Mouse (Mus musculus): Measurements from ENCODE around the gene Nop16. TPM values are rescaled to one million over a fixed set of nuclear protein-coding genes. Genes with fewer than 3 reads are reported as not detected.

Nop16 gene
- polyA plus RNA-seq, 1 experiment: 26.0 TPM

DNA sequence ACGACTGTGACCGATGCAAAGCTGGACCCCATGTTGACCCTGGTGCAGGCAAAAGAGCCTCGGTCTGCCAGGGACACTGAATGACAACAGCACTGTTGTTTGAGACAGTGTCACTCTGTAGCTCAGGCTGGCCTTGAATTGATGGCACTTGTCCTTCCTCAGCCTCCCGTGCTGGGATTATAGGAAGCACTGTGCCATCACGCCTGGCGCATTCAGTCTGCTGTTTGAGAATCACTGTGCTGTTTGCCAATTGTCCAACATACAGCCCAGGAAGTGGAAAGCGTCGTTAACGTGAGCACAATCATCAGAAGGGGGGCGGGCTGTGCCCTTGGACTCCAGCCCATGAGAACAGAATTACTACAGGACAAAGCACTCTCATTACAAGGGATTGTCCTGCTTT, 7.8 kb downstream of the Nop16 start:
- H3K27ac ChIP-seq (ENCODE audit: insufficient read depth, low read length): no peak overlapping the region
- no peak overlapping the region for H3K4me3 ChIP-seq (ENCODE audit: insufficient read depth, low read length)
- TF ChIP-seq CTCF (IDR thresholded peaks at IDR 0.05; ENCODE audit: extremely low read depth, insufficient read depth, low read length) (no peak), POLR2A (IDR thresholded peaks at IDR 0.05; ENCODE audit: extremely low read depth, insufficient read depth, low read length) (0 out of 2 replicates have a peak, but pooled peaks have one; percentile 7)
- no peaks in the 10 kb centered on the region for H3K4me1 ChIP-seq (ENCODE audit: control insufficient read depth, insufficient read depth, low read length)

DNA sequence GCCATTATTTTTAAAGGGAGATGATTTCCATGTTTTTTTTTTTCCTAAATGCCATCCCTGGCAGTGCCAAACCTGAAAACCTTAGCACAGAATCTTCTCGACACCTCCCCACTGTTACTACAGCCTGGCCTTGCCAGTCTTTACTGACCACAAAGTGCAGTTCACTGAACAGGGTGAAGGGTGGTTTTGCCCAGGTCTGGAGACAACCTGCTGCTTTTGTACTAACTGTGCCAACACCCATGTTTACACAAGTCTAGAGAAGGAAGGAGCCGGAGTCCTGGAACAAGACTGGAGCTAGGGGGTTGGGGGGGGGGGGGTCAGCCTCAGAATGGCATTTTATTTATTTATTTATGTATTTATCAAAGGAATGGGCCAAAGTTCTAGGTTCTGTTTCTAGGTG, 8.5 kb downstream of the Nop16 start:
- H3K27ac ChIP-seq (ENCODE audit: insufficient read depth, low read length): no peak overlapping the region
- no peaks in the 10 kb centered on the region for H3K4me1 ChIP-seq (ENCODE audit: control insufficient read depth, insufficient read depth, low read length)
- no peak overlapping the region for H3K4me3 ChIP-seq (ENCODE audit: insufficient read depth, low read length)
- TF ChIP-seq CTCF (IDR thresholded peaks at IDR 0.05; ENCODE audit: extremely low read depth, insufficient read depth, low read length) (no peak), POLR2A (IDR thresholded peaks at IDR 0.05; ENCODE audit: extremely low read depth, insufficient read depth, low read length) (no peak)

DNA sequence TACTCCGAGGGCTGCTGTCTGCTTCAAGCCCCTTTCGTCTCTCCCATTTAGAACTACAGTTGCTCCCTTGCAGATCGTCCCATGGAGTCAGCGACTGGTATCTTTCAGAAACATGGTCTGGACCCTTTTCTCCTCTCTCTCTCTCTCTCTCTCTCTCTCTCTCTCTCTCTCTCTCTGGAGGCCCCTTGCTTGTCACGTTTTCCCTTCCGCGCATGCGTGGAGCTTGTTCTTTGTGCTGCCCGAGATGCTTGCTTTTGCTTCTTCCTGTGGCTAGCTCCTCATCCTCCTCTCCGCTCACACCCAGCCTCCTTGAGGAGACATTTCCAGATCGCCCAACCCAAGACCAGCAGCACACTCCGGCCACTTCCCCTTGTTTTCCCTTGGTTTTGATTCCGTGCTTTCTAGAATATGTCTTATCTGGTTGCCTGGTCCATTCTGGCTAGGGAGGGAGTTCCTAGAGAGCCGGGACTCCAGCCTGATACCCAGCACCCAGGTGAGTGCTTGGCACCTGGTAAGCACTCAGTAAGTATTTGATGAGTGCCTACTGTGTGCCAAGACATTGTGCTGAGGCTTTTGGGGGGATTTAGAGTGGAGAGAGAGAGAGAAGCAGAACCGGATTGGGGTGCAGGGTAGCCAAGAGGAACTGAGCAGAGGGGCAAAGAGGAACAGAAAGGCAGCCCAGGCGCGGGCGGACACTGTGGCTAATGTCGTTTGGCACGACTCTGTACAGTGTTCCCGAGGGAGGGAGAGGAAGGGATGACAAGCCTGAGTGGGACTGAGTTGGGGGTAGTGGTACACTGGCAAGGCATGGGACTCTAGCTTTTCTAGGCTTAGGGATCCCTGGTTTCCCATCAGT, 12.0 kb downstream of the Nop16 start:
- H3K4me3 ChIP-seq (ENCODE audit: insufficient read depth, low read length): no peak overlapping the region
- H3K4me1 ChIP-seq (ENCODE audit: control insufficient read depth, insufficient read depth, low read length): no peaks in the 10 kb centered on the region
- TF ChIP-seq CTCF (IDR thresholded peaks at IDR 0.05; ENCODE audit: extremely low read depth, insufficient read depth, low read length) (no peak), POLR2A (IDR thresholded peaks at IDR 0.05; ENCODE audit: extremely low read depth, insufficient read depth, low read length) (no peak)
- H3K27ac ChIP-seq (ENCODE audit: insufficient read depth, low read length): no peak overlapping the region

DNA sequence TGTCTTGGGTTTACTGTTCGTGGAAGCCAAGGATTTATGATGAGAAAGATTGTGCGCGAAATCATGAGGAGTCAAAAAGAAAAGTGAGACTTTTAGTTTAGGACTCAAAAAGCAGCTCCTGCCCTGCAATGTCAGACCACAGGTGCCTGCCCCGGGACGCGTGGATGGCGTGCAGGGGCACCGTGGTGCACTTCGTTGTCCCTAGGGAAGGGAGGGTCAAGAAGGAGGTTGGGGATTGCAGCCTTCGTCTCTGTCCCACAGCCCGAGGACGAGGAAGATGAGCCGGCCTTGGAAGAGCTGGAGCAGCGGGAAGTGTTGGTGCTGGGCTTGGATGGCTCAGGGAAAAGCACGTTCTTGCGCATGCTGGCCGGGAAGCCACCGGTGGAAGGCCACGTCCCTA, 14.4 kb downstream of the Nop16 start:
- TF ChIP-seq CTCF (IDR thresholded peaks at IDR 0.05; ENCODE audit: extremely low read depth, insufficient read depth, low read length) (no peak), POLR2A (IDR thresholded peaks at IDR 0.05; ENCODE audit: extremely low read depth, insufficient read depth, low read length) (no peak)

DNA sequence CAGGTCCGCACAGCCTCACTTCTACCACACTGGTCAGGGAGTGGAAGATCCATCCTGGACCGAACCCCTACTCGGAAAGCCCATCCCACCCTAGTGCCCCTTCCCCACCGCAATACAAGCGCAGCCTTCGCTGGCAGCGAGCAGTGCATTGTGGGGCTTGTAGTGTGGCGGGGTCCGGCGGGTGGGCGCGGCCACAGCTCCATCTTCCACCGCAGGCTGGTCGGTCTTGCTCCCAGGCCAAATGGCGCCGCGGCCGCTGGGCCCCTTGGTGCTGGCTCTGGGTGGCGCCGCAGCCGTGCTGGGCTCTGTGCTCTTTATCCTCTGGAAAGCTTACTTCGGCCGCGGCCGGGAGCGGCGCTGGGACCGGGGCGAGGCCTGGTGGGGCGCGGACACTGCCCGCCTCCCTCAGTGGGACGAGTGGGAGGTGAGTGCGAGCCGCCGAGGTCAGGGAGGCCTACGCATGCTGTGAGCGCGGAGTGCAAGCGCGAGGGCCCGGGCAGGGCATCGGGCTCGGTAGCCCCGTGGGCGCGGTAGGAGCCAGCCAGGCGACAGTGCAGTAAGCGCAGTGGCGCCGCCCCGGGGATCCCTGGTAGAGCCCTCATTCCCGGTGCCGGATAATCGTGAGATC, 14.9 kb downstream of the Nop16 start, which contains the start of gene Arl10:
TSS of gene Arl10 (plus strand) at position 162 of the 628 bp plus-strand sequence.
- Histone ChIP-seq H3K4me3 (ENCODE audit: insufficient read depth, low read length) (peak within 1 kb of the TSS; percentile 48), H3K27ac (ENCODE audit: insufficient read depth, low read length) (peak within 1 kb of the TSS; percentile 31; the same call in 1 of the 2 replicates), H3K4me1 (ENCODE audit: control insufficient read depth, insufficient read depth, low read length) (no peaks in the 10 kb centered on the region)
- TF ChIP-seq CTCF (IDR thresholded peaks at IDR 0.05; ENCODE audit: extremely low read depth, insufficient read depth, low read length) (no peak), POLR2A (IDR thresholded peaks at IDR 0.05; ENCODE audit: extremely low read depth, insufficient read depth, low read length) (no peak)

More for the DNA sequence above, 14.4 kb downstream of the Nop16 start:
- Histone ChIP-seq H3K27ac (ENCODE audit: insufficient read depth, low read length) (no peak overlapping the region), H3K4me1 (ENCODE audit: control insufficient read depth, insufficient read depth, low read length) (no peaks in the 10 kb centered on the region), H3K4me3 (ENCODE audit: insufficient read depth, low read length) (peak overlapping the region; percentile 48)

DNA sequence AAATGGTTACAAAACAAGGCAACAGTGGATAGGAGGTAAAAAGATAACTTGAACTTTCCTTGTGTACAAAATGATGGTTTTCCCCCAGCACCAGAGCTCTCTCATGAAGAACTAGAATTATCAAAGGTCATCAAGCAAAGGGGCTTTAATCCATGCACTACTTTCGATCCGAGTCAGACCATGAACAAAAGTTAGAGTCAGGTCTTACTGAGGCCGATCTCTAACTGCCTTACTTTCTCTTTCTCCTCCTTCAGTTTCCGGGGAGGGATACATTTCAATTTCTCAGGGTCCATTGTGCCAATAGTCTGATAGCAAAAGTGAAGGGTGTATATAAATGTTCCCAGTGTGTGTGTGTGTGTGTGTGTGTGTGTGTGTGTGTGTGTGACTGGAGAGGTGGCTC, 17.3 kb downstream of the Nop16 start:
- H3K4me3 ChIP-seq (ENCODE audit: insufficient read depth, low read length): no peak overlapping the region
- no peak for TF ChIP-seq CTCF (IDR thresholded peaks at IDR 0.05; ENCODE audit: extremely low read depth, insufficient read depth, low read length)
- TF ChIP-seq POLR2A (IDR thresholded peaks at IDR 0.05; ENCODE audit: extremely low read depth, insufficient read depth, low read length): no peak
- no peak overlapping the region for H3K27ac ChIP-seq (ENCODE audit: insufficient read depth, low read length)
- no peaks in the 10 kb centered on the region for H3K4me1 ChIP-seq (ENCODE audit: control insufficient read depth, insufficient read depth, low read length)

DNA sequence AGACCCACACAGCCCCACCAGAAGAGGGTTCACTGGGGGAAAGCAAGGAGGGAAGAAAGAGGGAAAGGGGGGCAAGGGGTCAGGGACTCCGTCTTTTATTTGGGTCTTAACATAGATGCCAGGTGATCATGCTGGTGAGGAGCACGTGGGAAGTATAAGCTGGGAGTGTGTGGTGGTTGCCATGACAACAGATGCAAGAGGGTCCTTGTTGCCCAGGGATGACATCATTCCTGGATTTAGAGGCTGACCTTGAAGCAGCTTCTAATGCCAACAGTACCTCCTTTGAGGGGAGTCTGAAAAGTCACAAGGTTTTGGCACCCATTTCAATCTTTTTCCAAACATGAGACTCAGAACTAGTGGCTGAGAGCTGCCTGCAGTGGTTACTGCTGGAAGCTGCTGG, 18.3 kb downstream of the Nop16 start:
- Histone ChIP-seq H3K27ac (ENCODE audit: insufficient read depth, low read length) (no peak overlapping the region), H3K4me1 (ENCODE audit: control insufficient read depth, insufficient read depth, low read length) (no peaks in the 10 kb centered on the region), H3K4me3 (ENCODE audit: insufficient read depth, low read length) (no peak overlapping the region)
- no peak for TF ChIP-seq POLR2A (IDR thresholded peaks at IDR 0.05; ENCODE audit: extremely low read depth, insufficient read depth, low read length)
- no peak for TF ChIP-seq CTCF (IDR thresholded peaks at IDR 0.05; ENCODE audit: extremely low read depth, insufficient read depth, low read length)

DNA sequence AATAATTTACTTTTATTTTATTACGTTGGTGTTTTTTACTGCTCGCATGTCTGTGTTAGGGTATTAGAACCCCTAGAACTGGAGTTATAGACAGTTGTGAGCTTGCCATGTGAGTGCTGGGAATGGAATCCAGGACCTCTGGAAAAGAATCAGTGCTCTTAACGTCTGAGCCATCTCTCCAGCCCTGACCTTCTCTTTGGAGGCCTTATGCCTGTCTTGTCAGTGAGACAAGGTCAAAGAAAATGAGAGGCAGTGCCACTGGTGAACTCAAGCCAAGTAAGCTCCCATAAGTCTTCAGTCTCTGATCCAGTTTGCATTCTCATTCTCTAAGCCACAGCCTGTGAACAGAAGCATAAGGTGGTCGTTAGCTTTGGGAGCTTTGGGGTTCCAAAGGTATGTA, 19.2 kb downstream of the Nop16 start:
- H3K4me1 ChIP-seq (ENCODE audit: control insufficient read depth, insufficient read depth, low read length): no peaks in the 10 kb centered on the region
- TF ChIP-seq CTCF (IDR thresholded peaks at IDR 0.05; ENCODE audit: extremely low read depth, insufficient read depth, low read length) (no peak), POLR2A (IDR thresholded peaks at IDR 0.05; ENCODE audit: extremely low read depth, insufficient read depth, low read length) (no peak)
- H3K27ac ChIP-seq (ENCODE audit: insufficient read depth, low read length): no peak overlapping the region
- H3K4me3 ChIP-seq (ENCODE audit: insufficient read depth, low read length): no peak overlapping the region

DNA sequence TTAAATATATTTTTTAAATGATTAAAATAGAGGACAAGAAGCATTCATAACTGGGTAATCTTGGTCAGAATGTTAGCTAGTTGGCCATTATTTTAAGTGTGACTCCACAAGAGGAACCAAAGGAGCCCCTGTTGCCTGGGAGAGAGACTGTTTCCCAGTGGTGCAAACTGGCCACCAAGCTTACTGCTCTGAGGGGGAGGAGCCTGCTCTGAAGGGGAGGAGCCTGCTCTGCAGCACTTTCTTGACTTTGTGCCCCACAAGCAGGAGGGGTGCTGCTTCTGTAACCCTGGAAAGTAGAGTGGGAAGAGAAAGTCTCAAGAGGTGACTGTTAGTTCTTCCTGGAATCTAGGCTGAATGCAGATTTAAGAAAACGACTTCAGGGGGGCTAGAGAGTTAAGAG, 20.6 kb downstream of the Nop16 start:
- TF ChIP-seq CTCF (IDR thresholded peaks at IDR 0.05; ENCODE audit: extremely low read depth, insufficient read depth, low read length): no peak
- no peak for TF ChIP-seq POLR2A (IDR thresholded peaks at IDR 0.05; ENCODE audit: extremely low read depth, insufficient read depth, low read length)
- Histone ChIP-seq H3K4me1 (ENCODE audit: control insufficient read depth, insufficient read depth, low read length) (no peaks in the 10 kb centered on the region), H3K4me3 (ENCODE audit: insufficient read depth, low read length) (no peak overlapping the region), H3K27ac (ENCODE audit: insufficient read depth, low read length) (no peak overlapping the region)

DNA sequence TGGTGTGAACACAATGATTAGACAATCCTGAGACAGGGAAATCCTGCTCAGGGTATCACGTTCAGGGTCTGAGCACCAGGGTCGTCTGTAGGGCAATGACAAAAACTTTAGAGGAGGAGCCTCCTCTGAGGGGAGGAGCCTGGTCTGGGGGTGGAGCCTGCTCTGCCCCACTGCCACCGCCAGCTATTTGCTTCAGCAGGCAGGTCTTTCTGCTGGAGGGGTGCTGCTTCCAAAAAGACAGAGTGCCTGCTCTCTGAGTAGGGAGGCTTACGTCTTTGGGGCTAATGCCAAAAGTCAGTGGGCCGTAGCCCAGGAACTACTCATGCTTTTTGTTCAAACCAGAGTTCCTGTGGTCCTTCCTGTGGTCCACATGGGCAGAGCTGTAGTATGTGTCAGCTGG, 21.5 kb downstream of the Nop16 start:
- H3K27ac ChIP-seq (ENCODE audit: insufficient read depth, low read length): no peak overlapping the region
- no peak for TF ChIP-seq POLR2A (IDR thresholded peaks at IDR 0.05; ENCODE audit: extremely low read depth, insufficient read depth, low read length)
- TF ChIP-seq CTCF (IDR thresholded peaks at IDR 0.05; ENCODE audit: extremely low read depth, insufficient read depth, low read length): no peak
- no peaks in the 10 kb centered on the region; the same call in 1 of the 2 replicates for H3K4me1 ChIP-seq (ENCODE audit: control insufficient read depth, insufficient read depth, low read length)
- H3K4me3 ChIP-seq (ENCODE audit: insufficient read depth, low read length): no peak overlapping the region
